Mouse (Mus musculus) erythroblast, embryonic 14.5 days (primary cell): Measurements from ENCODE around the gene Dst.

Experiments
- GATA1 ChIP-seq: IDR thresholded peaks from 2 replicates; pipeline ENCODE4 v1.6.1; 2012; ENCODE audit warnings: low read length, inconsistent platforms, mixed read lengths
- TAL1 ChIP-seq: IDR thresholded peaks from 3 replicates; pipeline ENCODE4 v1.6.1; 2012; ENCODE audit warnings: low read length, inconsistent platforms, mixed read lengths

DNA sequence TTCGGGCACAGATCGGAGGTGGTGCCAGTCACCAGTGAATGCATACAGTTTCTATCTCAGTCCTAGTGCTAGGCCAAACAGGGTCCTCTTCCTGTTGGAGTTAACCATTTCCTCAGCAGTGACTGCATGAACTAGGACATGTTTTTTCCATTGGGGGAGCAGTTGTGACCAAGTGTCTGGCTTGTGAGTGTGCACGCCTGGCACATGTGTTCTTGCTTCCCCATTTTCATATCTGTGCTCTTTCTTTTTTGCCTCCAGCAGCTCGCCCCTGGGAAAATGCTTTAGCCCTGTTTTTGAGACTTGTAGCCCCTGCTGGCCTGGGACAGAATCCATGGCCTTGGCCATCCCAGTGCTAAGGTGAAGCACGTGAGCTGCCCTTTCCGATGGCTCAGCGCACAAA is 164.2 kb downstream of the Dst start:
- no peak for TF ChIP-seq GATA1
- no peak for TF ChIP-seq TAL1
